Mouse (Mus musculus) heart, adult 2 months (tissue): Measurements from ENCODE around the gene Pdia2. TPM values are rescaled to one million over a fixed set of nuclear protein-coding genes. Genes with fewer than 3 reads are reported as not detected.
"Not testable (repeated sequence)": the region's sequence is repeated elsewhere in the genome, so short reads cannot be mapped to it uniquely, and the experiment has no call there.

Source experiments
- DNase-seq, 2 experiments: peaks; one replicate each; pipeline ENCODE4 v3.0.0; 2021
- H3K27ac ChIP-seq: fragments of 200-600 bp; 2 replicates; pipeline ENCODE4 v1.8.1; 2022
- H3K27me3 ChIP-seq: fragments of 200-500 bp; 2 replicates; pipeline ENCODE4 v1.6.1; 2012; ENCODE audit warnings: mild to moderate bottlenecking, low read length, inconsistent platforms, mixed read lengths; ENCODE audit not compliant: control insufficient read depth, insufficient read depth
- H3K36me3 ChIP-seq: fragments of 200-500 bp; 2 replicates; pipeline ENCODE4 v1.6.1; 2012; ENCODE audit warnings: low read length, inconsistent platforms; ENCODE audit not compliant: control insufficient read depth, insufficient read depth
- H3K4me1 ChIP-seq: fragments of 200-500 bp; 2 replicates; pipeline ENCODE4 v1.6.1; 2011; ENCODE audit warnings: low read length; ENCODE audit not compliant: control insufficient read depth, insufficient read depth
- H3K4me3 ChIP-seq: fragments of 200-600 bp; 2 replicates; pipeline ENCODE4 v1.8.1; 2022
- H3K79me2 ChIP-seq: fragments of 200-500 bp; replicated peaks from 2 replicates; pipeline ENCODE4 v1.6.1; 2012; ENCODE audit warnings: mild to moderate bottlenecking, inconsistent platforms, low read length, moderate library complexity, mixed read lengths; ENCODE audit not compliant: control insufficient read depth, insufficient read depth
- H3K9ac ChIP-seq: fragments of 200-500 bp; 2 replicates; pipeline ENCODE4 v1.6.1; 2012; ENCODE audit warnings: low read depth, mild to moderate bottlenecking, control low read depth, inconsistent platforms, low read length, mixed read lengths
- CTCF ChIP-seq: fragments of 200-600 bp; IDR thresholded peaks from 2 replicates; pipeline ENCODE4 v1.8.1; 2022; ENCODE audit warnings: antibody characterized with exemption, mild to moderate bottlenecking, moderate library complexity
- EP300 ChIP-seq: fragments of 200-500 bp; IDR thresholded peaks from 2 replicates; pipeline ENCODE4 v1.6.1; 2011; ENCODE audit warnings: low read depth, low read length, control low read depth; ENCODE audit not compliant: insufficient read depth
- POLR2A ChIP-seq: fragments of 200-500 bp; IDR thresholded peaks from 2 replicates; pipeline ENCODE4 v1.6.1; 2011; ENCODE audit warnings: mild to moderate bottlenecking, low read depth, low read length, control low read depth; ENCODE audit not compliant: insufficient read depth
- WGBS: fragments of 180-500 bp; shearing (Covaris S2); methylation state at CpG from one replicate; pipeline ENCODE4 v1.1.7; 2018; 5-methylcytosine and 5-hydroxymethylcytosine counted together
- intact Hi-C: fragments of 180-260 bp; cut with DNase I; formaldehyde crosslinking; loops from one replicate; pipeline ENCODE4 v1.15.1; 2025
- polyA plus RNA-seq: library from polyadenylated mRNA; depleted of rRNA; stranded (reverse); fragments of >200 nt; gene quantifications from 2 replicates; pipeline ENCODE4 v1.2.3, GENCODE M21; 2012
- total RNA-seq, 2 experiments: library from RNA; stranded (reverse); gene quantifications; 2 replicates each; pipeline ENCODE4 v1.2.3; 2021

The Pdia2 gene
- total and polyA plus RNA-seq, 3 experiments, result not detected

DNA sequence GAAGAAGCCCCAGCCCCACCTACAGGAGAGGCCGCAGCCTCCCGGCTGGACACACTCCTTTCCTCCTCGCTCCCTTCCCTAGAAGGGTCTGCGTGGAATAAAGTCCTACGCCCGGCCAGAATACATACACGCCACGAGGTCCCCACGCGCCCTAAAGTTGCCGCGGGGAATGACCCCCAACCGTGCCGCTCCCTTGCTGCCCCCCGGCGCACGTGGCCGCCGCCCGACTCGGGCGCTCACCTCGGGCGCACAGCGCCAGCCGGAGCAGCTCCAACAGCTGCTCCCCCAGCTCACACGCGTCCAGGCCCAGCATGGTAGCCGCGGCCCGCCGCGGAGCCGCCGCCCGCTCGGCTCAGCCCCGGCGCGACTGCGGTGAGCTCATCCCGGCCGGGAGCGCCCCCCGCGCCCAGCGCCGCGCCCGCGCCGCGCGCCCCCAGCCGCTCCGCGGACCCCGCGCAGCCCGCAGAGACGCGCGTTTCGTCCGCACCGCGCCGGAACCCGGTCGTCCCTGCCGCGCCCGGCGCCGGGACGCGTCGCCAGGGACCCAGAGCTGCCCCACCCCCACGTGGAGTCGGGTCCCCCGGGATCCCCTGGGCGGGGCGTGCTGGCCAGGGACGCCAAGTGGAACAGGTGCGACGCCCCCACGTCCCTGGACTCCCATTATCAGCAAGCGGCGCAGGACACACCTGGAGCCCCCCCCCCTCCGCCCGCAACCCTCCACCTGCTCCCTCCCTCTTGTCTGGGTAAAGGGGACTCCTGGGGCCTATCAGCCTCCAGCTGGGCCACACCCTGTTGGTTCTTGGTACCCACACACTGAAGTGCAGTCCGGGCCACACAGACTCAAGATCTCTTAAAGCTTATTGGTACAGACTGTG lies 2.2 kb upstream of the Pdia2 start:
- Histone ChIP-seq H3K4me1 (0 out of 2 replicates have a peak, but pooled peaks cover 1% of the 10 kb centered on the region), H3K79me2 (no peaks in the 10 kb centered on the region), H3K27me3 (peaks cover 4% of the 10 kb centered on the region; the same call in 1 of the 2 replicates), H3K4me3 (peak overlapping the region; percentile 38), H3K36me3 (no peaks in the 10 kb centered on the region), H3K9ac (peak overlapping the region; percentile 15), H3K27ac (no peak overlapping the region)
- no peak for TF ChIP-seq EP300
- TF ChIP-seq CTCF, result no peak
- no peak for TF ChIP-seq POLR2A
- DNase-seq, result no peak
- intact Hi-C loops, result no loop called here
- WGBS, result 4% methylated on average over 90 of the region's 92 CpGs

DNA sequence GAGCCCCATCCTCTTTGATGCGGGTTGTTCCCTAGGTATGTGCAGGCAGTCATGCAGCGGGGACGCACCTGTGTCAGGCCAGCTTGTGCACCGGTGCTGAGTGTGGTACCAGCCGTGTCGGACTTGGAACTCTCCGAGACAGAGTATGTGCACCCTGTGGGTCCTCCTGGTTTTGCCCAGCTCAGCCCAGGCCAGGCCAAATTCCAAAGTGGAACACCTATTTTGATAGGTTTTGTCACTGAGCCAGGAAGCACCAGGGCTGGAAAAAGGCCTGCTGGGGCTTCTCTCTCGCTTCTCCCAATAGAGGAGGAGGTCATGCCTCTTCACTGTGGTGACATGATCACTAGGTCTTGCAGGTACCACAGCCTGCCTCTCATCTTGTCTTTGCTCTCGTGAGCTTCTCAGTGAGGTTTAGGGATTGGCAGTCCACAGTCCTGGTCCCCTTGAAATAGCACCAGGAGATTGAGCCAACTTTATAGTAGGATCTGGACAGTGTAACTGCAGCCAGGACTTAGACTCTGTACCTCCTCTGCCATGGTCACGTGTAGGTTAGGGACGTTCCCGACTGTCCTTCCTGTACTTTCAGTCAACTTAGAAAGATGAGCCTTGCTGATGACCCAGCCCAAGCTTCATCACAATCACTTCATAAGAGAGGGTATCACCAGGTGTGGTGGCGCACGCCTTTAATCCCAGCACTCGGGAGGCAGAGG lies 6.3 kb downstream of the Pdia2 start:
- no peak for DNase-seq
- no peak for TF ChIP-seq POLR2A
- TF ChIP-seq EP300, result no peak
- TF ChIP-seq CTCF, result no peak
- Histone ChIP-seq H3K36me3 (peaks cover 2% of the 10 kb centered on the region; the same call in 1 of the 2 replicates), H3K9ac (no peak overlapping the region), H3K4me3 (no peak overlapping the region), H3K27me3 (no peaks in the 10 kb centered on the region), H3K4me1 (no peaks in the 10 kb centered on the region; the same call in 1 of the 2 replicates), H3K27ac (no peak overlapping the region), H3K79me2 (no peaks in the 10 kb centered on the region)
- intact Hi-C loops, result no loop called here
- 85% methylated on average over 15 of the region's 15 CpGs for WGBS

DNA sequence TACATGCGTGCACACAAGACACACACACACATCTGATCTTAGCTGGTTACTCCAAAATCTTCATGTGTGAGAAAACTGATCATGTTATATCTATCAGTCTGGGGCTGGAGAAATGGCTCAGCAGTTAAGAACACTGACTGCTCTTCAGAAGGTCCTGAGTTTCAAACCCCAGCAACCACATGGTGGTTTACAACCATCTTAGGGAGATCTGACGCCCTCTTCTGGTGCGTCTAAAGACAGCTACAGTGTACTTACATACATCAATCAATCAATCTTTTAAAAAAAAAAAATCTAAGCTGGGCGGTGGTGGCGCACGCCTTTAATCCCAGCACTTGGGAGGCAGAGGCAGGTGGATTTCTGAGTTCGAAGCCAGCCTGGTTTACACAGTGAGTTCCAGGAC lies 7.4 kb downstream of the Pdia2 start:
- 89% methylated on average over 7 of the region's 7 CpGs for WGBS
- H3K27me3 ChIP-seq, intact Hi-C loops, H3K4me1 ChIP-seq, H3K36me3 ChIP-seq, DNase-seq, H3K27ac ChIP-seq, H3K9ac ChIP-seq, H3K4me3 ChIP-seq, H3K79me2 ChIP-seq: not testable (repeated sequence)

GRCm38 (mm10) chr17:26188091-26188805 lies 10.6 kb downstream of the Pdia2 start:
- H3K27me3 ChIP-seq, result no peaks in the 10 kb centered on the region
- H3K9ac ChIP-seq, result no peak overlapping the region
- 91% methylated on average over 11 of the region's 11 CpGs for WGBS
- H3K4me3 ChIP-seq, result no peak overlapping the region
- no peak for DNase-seq
- H3K79me2 ChIP-seq, result no peaks in the 10 kb centered on the region
- H3K36me3 ChIP-seq, result peaks cover 2% of the 10 kb centered on the region; the same call in 1 of the 2 replicates
- intact Hi-C loops, result no loop called here
- TF ChIP-seq POLR2A, result no peak
- no peak for TF ChIP-seq EP300
- TF ChIP-seq CTCF, result no peak
- H3K4me1 ChIP-seq, result no peaks in the 10 kb centered on the region; the same call in 1 of the 2 replicates
- H3K27ac ChIP-seq, result no peak overlapping the region

- WGBS, result 94% methylated on average over 5 of the region's 5 CpGs
- Histone ChIP-seq H3K4me1 (no peaks in the 10 kb centered on the region; the same call in 1 of the 2 replicates), H3K79me2 (no peaks in the 10 kb centered on the region), H3K4me3 (no peak overlapping the region), H3K27me3 (no peaks in the 10 kb centered on the region), H3K9ac (no peak overlapping the region), H3K27ac (no peak overlapping the region), H3K36me3 (peaks cover 2% of the 10 kb centered on the region; the same call in 1 of the 2 replicates)
- TF ChIP-seq EP300 (no peak), CTCF (no peak), POLR2A (no peak)
- DNase-seq, result no peak
- intact Hi-C loops, result no loop called here
Measured at GRCm38 (mm10) chr17:26187592-26187991, 11.3 kb downstream of the Pdia2 start.
